Mouse (Mus musculus): ENCODE data around the gene Tdp1.

GRCm38 (mm10) chr12:99969906-99970305, 85.6 kb downstream of the Tdp1 start:
- no peak for TF ChIP-seq CTCF (IDR thresholded peaks at IDR 0.05)
- TF ChIP-seq POLR2A (IDR thresholded peaks at IDR 0.05; ENCODE audit: insufficient read depth, low read depth, low read length): no peak
- no peak for TF ChIP-seq EP300 (IDR thresholded peaks at IDR 0.05; ENCODE audit: insufficient read depth, low read depth, low read length)
